Mouse (Mus musculus) R1 (cell line): ENCODE measurements around the gene BC053393.
"Not testable (repeated sequence)": the region's sequence is repeated elsewhere in the genome, so short reads cannot be mapped to it uniquely, and the experiment has no call there.

Source experiments
- DNase-seq: peaks from one replicate; pipeline ENCODE4 v3.0.0-alpha.2; 2018; ENCODE audit warnings: low read depth, low spot score

Gene BC053393

GRCm38 (mm10) chr11:46571327-46571726 lies at the start of gene BC053393:
TSS of gene BC053393 (plus strand) at chr11:46571536.
- no peak for DNase-seq

GRCm38 (mm10) chr11:46522719-46523118 lies 48.6 kb upstream of the BC053393 start:
- DNase-seq, result peak; percentile 66

- no peak for DNase-seq
Measured at GRCm38 (mm10) chr11:46523912-46524311, 47.4 kb upstream of the BC053393 start, which contains the start of gene Gm12169. TSS of gene Gm12169 (plus strand) at chr11:46524212.

GRCm38 (mm10) chr11:46530149-46530548 lies 41.2 kb upstream of the BC053393 start:
- no peak for DNase-seq

- DNase-seq, result peak; percentile 13
Measured at GRCm38 (mm10) chr11:46536978-46537377, 34.4 kb upstream of the BC053393 start.

GRCm38 (mm10) chr11:46543530-46543929 lies 27.8 kb upstream of the BC053393 start:
- no peak for DNase-seq

- peak; percentile 46 for DNase-seq
Measured at GRCm38 (mm10) chr11:46549721-46550120, 21.6 kb upstream of the BC053393 start.

- DNase-seq, result no peak
Measured at GRCm38 (mm10) chr11:46552741-46553140, 18.6 kb upstream of the BC053393 start.

GRCm38 (mm10) chr11:46561096-46561495 lies 10.2 kb upstream of the BC053393 start:
- DNase-seq, result peak; percentile 42

GRCm38 (mm10) chr11:46564671-46565070 lies 6.7 kb upstream of the BC053393 start:
- DNase-seq, result no peak

GRCm38 (mm10) chr11:46565967-46566366 lies 5.4 kb upstream of the BC053393 start:
- DNase-seq, result no peak

- peak; percentile 21 for DNase-seq
Measured at GRCm38 (mm10) chr11:46569107-46569506, 2.2 kb upstream of the BC053393 start.

- DNase-seq, result no peak
Measured at GRCm38 (mm10) chr11:46578771-46579281, 7.5 kb downstream of the BC053393 start.

- no peak for DNase-seq
Measured at GRCm38 (mm10) chr11:46580428-46580827, 9.1 kb downstream of the BC053393 start.

GRCm38 (mm10) chr11:46582741-46583140 lies 11.4 kb downstream of the BC053393 start:
- DNase-seq, result no peak

- no peak for DNase-seq
Measured at GRCm38 (mm10) chr11:46592416-46592815, 21.1 kb downstream of the BC053393 start.

GRCm38 (mm10) chr11:46619929-46620328 lies 48.6 kb downstream of the BC053393 start:
- no peak for DNase-seq

GRCm38 (mm10) chr11:46620414-46621168 lies 49.3 kb downstream of the BC053393 start:
- no peak for DNase-seq

- no peak for DNase-seq
Measured at GRCm38 (mm10) chr11:46629211-46629795, 58.0 kb downstream of the BC053393 start, which contains the start of gene Dppa1. TSS of gene Dppa1 (minus strand) at chr11:46629261.

GRCm38 (mm10) chr11:46631635-46632034 lies 60.3 kb downstream of the BC053393 start:
- DNase-seq, result peak; percentile 34

GRCm38 (mm10) chr11:46635516-46635915 lies 64.2 kb downstream of the BC053393 start:
- DNase-seq, result not testable (repeated sequence)

GRCm38 (mm10) chr11:46636568-46636967 lies 65.2 kb downstream of the BC053393 start:
- DNase-seq, result no peak
